Mouse (Mus musculus): Measurements from ENCODE around the gene Tmem29. TPM values are rescaled to one million over a fixed set of nuclear protein-coding genes. Genes with fewer than 3 reads are reported as not detected.
A peak's percentile ranks its signal among the peaks of the same experiment; 100 is the strongest.

The Tmem29 gene
- polyA plus RNA-seq, 1 experiment from 2014 or later, result 53.7 TPM

DNA sequence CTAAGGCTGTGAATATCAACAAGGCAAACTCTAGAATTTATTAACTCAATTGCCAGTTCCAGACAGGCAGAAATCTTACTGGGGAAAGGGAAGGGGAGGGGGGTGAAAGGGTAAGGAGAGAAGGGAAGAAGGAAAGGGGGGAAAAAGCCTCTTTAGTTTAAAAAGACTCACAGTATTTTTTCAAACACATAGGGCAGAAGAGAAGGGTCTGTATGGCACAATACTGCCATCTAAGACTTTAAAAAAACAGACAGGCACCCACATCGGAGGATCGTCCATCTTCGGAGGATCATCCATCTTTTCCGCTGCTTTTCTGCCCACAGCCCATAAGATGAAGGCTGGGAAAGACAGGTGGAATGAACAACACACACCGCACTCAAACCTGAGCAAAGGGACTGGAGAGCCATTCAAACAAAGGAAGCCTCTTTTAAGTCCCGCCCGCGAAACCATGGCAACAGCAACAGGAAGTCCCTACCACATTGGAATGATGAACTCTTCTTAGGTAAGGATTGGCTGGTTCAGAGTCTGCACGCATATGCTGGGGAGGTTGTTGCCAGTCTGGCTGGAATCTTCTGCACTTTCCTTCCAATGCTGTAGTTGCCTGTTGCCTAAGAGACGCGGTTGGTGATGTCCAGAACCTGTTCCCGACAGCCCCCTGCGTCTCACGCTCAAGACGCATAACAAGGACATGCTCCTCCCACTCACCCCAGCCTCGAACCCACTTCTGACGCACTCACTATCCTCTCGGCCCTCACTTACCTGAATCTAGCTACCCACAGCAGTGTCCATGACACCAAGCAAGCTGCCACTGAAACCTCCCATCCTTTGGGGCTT lies 18.2 kb downstream of the Tmem29 start:
- 26% methylated on average over 18 of the region's 18 CpGs for WGBS
- Histone ChIP-seq H3K27ac (peak overlapping the region; percentile 72), H3K4me2 (peak overlapping the region; percentile 59), H3K4me1 (no peaks in the 10 kb centered on the region), H3K9ac (peak overlapping the region; percentile 65), H3K9me3 (replicated peaks) (no peaks in the 10 kb centered on the region), H3K27me3 (no peaks in the 10 kb centered on the region), H3K4me3 (peak overlapping the region; percentile 41), H3K36me3 (ENCODE audit: poor library complexity, severe bottlenecking) (no peaks in the 10 kb centered on the region)
- ATAC-seq, result peak; percentile 97

DNA sequence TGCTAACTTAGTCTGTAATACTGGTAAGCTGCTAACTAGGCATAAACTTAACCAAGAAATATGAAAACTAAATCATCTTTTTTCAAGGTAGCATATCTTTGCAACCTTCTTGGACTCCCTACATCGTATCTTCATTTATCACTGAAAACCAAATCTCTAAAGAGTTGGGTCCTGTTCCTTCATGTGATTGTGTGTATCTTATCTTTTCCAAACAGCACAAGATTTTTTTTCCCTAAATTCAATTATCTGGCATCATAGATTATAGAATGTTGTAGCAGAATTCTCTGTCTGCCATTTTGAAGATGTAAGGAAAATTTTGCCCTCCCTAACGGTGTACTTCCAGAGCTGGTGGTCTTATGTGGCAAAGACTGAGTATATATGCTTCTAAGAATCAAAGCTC lies 22.6 kb downstream of the Tmem29 start:
- Histone ChIP-seq H3K9ac (no peak overlapping the region), H3K9me3 (replicated peaks) (no peaks in the 10 kb centered on the region), H3K27ac (no peak overlapping the region), H3K4me3 (no peak overlapping the region), H3K36me3 (ENCODE audit: poor library complexity, severe bottlenecking) (no peaks in the 10 kb centered on the region), H3K27me3 (no peaks in the 10 kb centered on the region), H3K4me2 (no peak overlapping the region), H3K4me1 (no peaks in the 10 kb centered on the region)
- WGBS, result 93% methylated on average over 2 of the region's 2 CpGs
- ATAC-seq, result no peak

DNA sequence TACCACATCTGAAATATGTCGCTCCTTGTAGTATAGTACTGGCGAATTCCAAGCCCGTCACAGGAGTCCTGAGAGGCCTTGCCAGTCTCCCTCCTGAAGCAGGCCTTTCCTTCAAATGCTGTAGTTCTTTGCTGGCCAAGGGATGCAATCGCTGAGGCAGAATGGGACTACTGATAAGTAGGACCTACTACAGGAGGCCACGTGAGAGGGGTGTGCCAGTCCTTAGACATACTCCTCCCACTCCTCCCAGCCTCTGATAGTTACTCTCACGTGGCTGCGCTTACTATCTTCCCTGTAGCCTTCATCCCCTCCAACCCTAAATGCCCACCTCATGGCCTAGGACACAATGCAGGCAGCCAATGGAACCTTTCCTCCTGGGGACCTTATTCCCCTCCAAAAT lies 23.6 kb downstream of the Tmem29 start:
- WGBS, result 82% methylated on average over 7 of the region's 7 CpGs

DNA sequence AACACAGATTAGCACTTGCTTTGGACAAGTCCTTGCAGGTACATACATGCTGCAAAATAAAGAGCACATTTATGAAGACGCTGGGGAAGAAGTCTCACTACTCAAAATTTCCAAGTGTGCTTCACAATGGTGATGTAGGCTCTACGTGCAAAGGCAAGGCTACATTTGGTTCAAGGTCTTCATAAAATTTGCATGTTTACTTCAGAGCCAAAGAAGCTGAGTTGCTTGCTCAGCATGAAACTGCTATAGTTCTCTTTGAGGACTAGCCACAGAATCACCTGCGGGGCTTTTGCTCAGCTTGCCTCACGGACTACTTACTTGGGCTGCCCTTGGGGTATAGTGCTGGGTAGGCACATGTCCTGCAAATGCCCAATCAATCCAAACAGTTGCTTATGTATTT lies 45.4 kb downstream of the Tmem29 start:
- Histone ChIP-seq H3K9ac (no peak overlapping the region), H3K4me2 (no peak overlapping the region), H3K4me1 (no peaks in the 10 kb centered on the region), H3K9me3 (replicated peaks) (no peaks in the 10 kb centered on the region), H3K27me3 (no peaks in the 10 kb centered on the region), H3K27ac (no peak overlapping the region), H3K4me3 (no peak overlapping the region), H3K36me3 (ENCODE audit: poor library complexity, severe bottlenecking) (0 out of 2 replicates have a peak, but pooled peaks cover 9% of the 10 kb centered on the region)
- WGBS, result 94% methylated on average over 4 of the region's 4 CpGs
- no peak for ATAC-seq

More for the DNA sequence above, 23.6 kb downstream of the Tmem29 start:
- Histone ChIP-seq H3K9ac (no peak overlapping the region), H3K9me3 (replicated peaks) (no peaks in the 10 kb centered on the region), H3K27me3 (no peaks in the 10 kb centered on the region), H3K4me1 (no peaks in the 10 kb centered on the region), H3K27ac (no peak overlapping the region), H3K4me3 (no peak overlapping the region), H3K4me2 (no peak overlapping the region), H3K36me3 (ENCODE audit: poor library complexity, severe bottlenecking) (no peaks in the 10 kb centered on the region)
- ATAC-seq, result no peak

Other genes starting within 250 kb of the Tmem29 start
- 25.6 and 28.1 TPM in 2 replicates for gene Alas2, start 88.2 kb upstream of the Tmem29 start, polyA plus RNA-seq (2015; fragmentation: Nextera tagmentation; extraction: Ambion mirVana)
- 3.3 and 5.0 TPM in 2 replicates for gene Pfkfb1, start 129.1 kb upstream of the Tmem29 start, polyA plus RNA-seq (2015; fragmentation: Nextera tagmentation; extraction: Ambion mirVana)
- 21.4 and 25.7 TPM in 2 replicates for gene Apex2, start 130.7 kb upstream of the Tmem29 start, polyA plus RNA-seq (2015; fragmentation: Nextera tagmentation; extraction: Ambion mirVana)
- 43.9 and 51.7 TPM in 2 replicates for gene Tro, start 198.4 kb upstream of the Tmem29 start, polyA plus RNA-seq (2015; fragmentation: Nextera tagmentation; extraction: Ambion mirVana)